Comparison of ENCODE assay signal across 11 mouse cellular contexts in the genomic region with DNA sequence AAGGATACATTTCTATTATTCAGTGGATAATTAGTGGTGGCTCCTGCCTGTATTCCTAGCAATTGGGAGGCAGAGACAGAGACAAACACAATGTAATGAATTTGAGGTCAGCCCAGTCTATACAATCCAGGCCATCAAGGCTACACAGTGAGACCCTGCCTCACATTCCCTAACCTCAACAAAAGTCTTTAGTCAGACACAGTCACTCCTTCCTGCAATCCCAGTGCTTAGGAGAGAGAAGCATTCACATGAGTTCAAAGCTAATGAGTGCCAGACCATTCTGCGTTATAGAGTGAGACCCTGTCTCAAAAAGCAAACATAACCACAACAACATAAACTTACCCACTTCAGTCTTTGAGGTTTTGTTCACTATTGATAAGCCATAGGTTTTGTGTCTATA. TPM values are rescaled to one million over a fixed set of nuclear protein-coding genes. Genes with fewer than 3 reads are reported as not detected.
A peak's percentile ranks its signal among the peaks of the same experiment; 100 is the strongest.
DNase-seq lines count a peak whose midpoint lies in the region; ATAC-seq and TF ChIP-seq lines count a peak whose summit lies in the region.
"Had no signal": no experiment of that assay in that cellular context is flagged by ENCODE, and none has a peak within 500 bp of the region (broad histone marks: within the 10 kb centered on the region; RNA-seq: fewer than 3 reads in every experiment).

No protein-coding gene starts in this region.

- TF ChIP-seq CTCF in lung, postnatal 0 days (IDR thresholded peaks at IDR 0.05), result no peak
- TF ChIP-seq CTCF in small intestine, adult 2 months (IDR thresholded peaks at IDR 0.05; ENCODE audit: extremely low read depth, insufficient read length, insufficient replicate concordance, low read depth, low read length), result no peak

- H3K27me3 ChIP-seq in heart, embryonic 15.5 days, result no peaks in the 10 kb centered on the region
- no peaks in the 10 kb centered on the region for H3K27me3 ChIP-seq in lung, postnatal 0 days (replicated peaks; ENCODE audit: insufficient read depth, low read length)
- H3K27me3 ChIP-seq in forebrain, embryonic 13.5 days, result no peaks in the 10 kb centered on the region
- no peaks in the 10 kb centered on the region for H3K27me3 ChIP-seq in small intestine, adult 2 months (ENCODE audit: control insufficient read depth, insufficient read depth, low read length)
- H3K27me3 ChIP-seq: midbrain, embryonic 13.5 days had no signal

- no peak for TF ChIP-seq POLR2A in small intestine, adult 2 months (IDR thresholded peaks at IDR 0.05; ENCODE audit: low read depth, low read length)

- H3K9ac ChIP-seq in heart, embryonic 15.5 days, result no peak overlapping the region
- no peak overlapping the region for H3K9ac ChIP-seq in lung, postnatal 0 days (replicated peaks; ENCODE audit: low read depth)
- H3K9ac ChIP-seq in forebrain, embryonic 13.5 days, result no peak overlapping the region
- H3K9ac ChIP-seq: midbrain, embryonic 13.5 days had no signal

- 0 out of 2 replicates have a peak overlapping the region, but pooled peaks have one; percentile 1 for H3K4me2 ChIP-seq in heart, embryonic 15.5 days
- H3K4me2 ChIP-seq in lung, postnatal 0 days (replicated peaks; ENCODE audit: low read depth, low read length), result no peak overlapping the region
- no peak overlapping the region for H3K4me2 ChIP-seq in forebrain, embryonic 13.5 days
- H3K4me2 ChIP-seq: midbrain, embryonic 13.5 days had no signal

- no peaks in the 10 kb centered on the region for H3K9me3 ChIP-seq in heart, embryonic 15.5 days (replicated peaks)
- no peaks in the 10 kb centered on the region for H3K9me3 ChIP-seq in lung, postnatal 0 days (ENCODE audit: low read length)
- H3K9me3 ChIP-seq in forebrain, embryonic 13.5 days (replicated peaks), result no peaks in the 10 kb centered on the region
- H3K9me3 ChIP-seq: midbrain, embryonic 13.5 days had no signal

- no peak; the same call in 1 of the 2 replicates for ATAC-seq in heart, embryonic 15.5 days (replicated peaks; ENCODE audit: insufficient number of reproducible peaks, insufficient read depth, low FRiP score, low read depth)
- 0 out of 2 replicates have a peak, but pooled peaks have one; percentile 3 for ATAC-seq in lung, postnatal 0 days
- peak; percentile 67 for ATAC-seq in forebrain, embryonic 13.5 days

- peaks cover 26% of the 10 kb centered on the region for H3K4me1 ChIP-seq in heart, embryonic 15.5 days (replicated peaks)
- H3K4me1 ChIP-seq in lung, postnatal 0 days (ENCODE audit: insufficient read depth, low read depth, low read length), result no peaks in the 10 kb centered on the region; the same call in 1 of the 2 replicates
- H3K4me1 ChIP-seq in forebrain, embryonic 13.5 days, result peaks cover 12% of the 10 kb centered on the region
- peaks cover 4% of the 10 kb centered on the region; the same call in 1 of the 2 replicates for H3K4me1 ChIP-seq in small intestine, adult 2 months (ENCODE audit: control insufficient read depth, insufficient read depth, insufficient read length, low read length)

- no peak for TF ChIP-seq EP300 in lung, postnatal 0 days (IDR thresholded peaks at IDR 0.05)

- H3K36me3 ChIP-seq in heart, embryonic 15.5 days, result no peaks in the 10 kb centered on the region
- no peaks in the 10 kb centered on the region for H3K36me3 ChIP-seq in lung, postnatal 0 days (ENCODE audit: insufficient read depth, low read length)
- no peaks in the 10 kb centered on the region for H3K36me3 ChIP-seq in forebrain, embryonic 13.5 days (ENCODE audit: poor library complexity, severe bottlenecking)
- H3K36me3 ChIP-seq in small intestine, adult 2 months (ENCODE audit: control insufficient read depth, insufficient read depth, low read length), result no peaks in the 10 kb centered on the region
- H3K36me3 ChIP-seq: midbrain, embryonic 13.5 days had no signal

- WGBS in heart, embryonic 15.5 days, result 58% methylated on average over 1 of the region's 1 CpGs
- 32% methylated on average over 1 of the region's 1 CpGs for WGBS in lung, postnatal 0 days
- 8% methylated on average over 1 of the region's 1 CpGs for WGBS in forebrain, embryonic 13.5 days
- 81% methylated on average over 1 of the region's 1 CpGs for WGBS in small intestine, adult 2 months

- H3K27ac ChIP-seq in heart, embryonic 15.5 days, result peak overlapping the region; percentile 81
- peak overlapping the region; percentile 64 for H3K27ac ChIP-seq in lung, postnatal 0 days (ENCODE audit: low read length)
- no peak overlapping the region for H3K27ac ChIP-seq in forebrain, embryonic 13.5 days
- H3K27ac ChIP-seq in small intestine, adult 2 months (ENCODE audit: insufficient read depth, low read depth, low read length), result peak overlapping the region; percentile 13; the same call in 1 of the 2 replicates
- H3K27ac ChIP-seq: midbrain, embryonic 13.5 days had no signal

- intact Hi-C loops in heart, postnatal 14 days (cut with DNase I), result no loop called here

- H3K4me3 ChIP-seq in heart, embryonic 15.5 days, result no peak overlapping the region
- no peak overlapping the region for H3K4me3 ChIP-seq in lung, postnatal 0 days (ENCODE audit: low read depth, low read length)
- H3K4me3 ChIP-seq in forebrain, embryonic 13.5 days, result no peak overlapping the region
- no peak overlapping the region for H3K4me3 ChIP-seq in small intestine, adult 2 months (ENCODE audit: low read depth, low read length)
- H3K4me3 ChIP-seq: midbrain, embryonic 13.5 days had no signal

- no peak for DNase-seq in heart, postnatal 14 days
- no peak for DNase-seq in lung, postnatal 0 days (ENCODE audit: low spot score)
- DNase-seq in lung, postnatal 25 days (ENCODE audit: low spot score), result no peak
- no peak for DNase-seq in cerebellum, adult 11 months
- no peak for DNase-seq in layer of hippocampus, postnatal 14 days (ENCODE audit: low spot score in 2 of 2)
- DNase-seq: spleen, adult 18-20 months; thymus, postnatal 14 days had no signal

RNA-seq across cellular contexts. Expression of a gene that starts 3.4 kb away (rescaled TPM):
- 1.6 and 1.8 TPM in 2 replicates for polyA plus RNA-seq in heart, embryonic 15.5 days (2015; fragmentation: Nextera tagmentation; extraction: Ambion mirVana)
- 10 to 100 TPM; 17.0 to 21.1 TPM for total RNA-seq in heart, postnatal 14 days (2021)
- polyA plus RNA-seq in lung, postnatal 0 days (2015; fragmentation: Nextera tagmentation; extraction: Ambion mirVana), result 76.1 and 76.4 TPM in 2 replicates
- polyA plus RNA-seq in forebrain, embryonic 13.5 days (2015; fragmentation: Nextera tagmentation; extraction: Ambion mirVana), result 2.2 and 3.0 TPM in 2 replicates
- 0.71 and 1.0 TPM in 2 replicates for polyA plus RNA-seq in small intestine, adult 2 months (2012; rRNA removed)
- total RNA-seq in layer of hippocampus, postnatal 14 days (2021), result 10 to 100 TPM in 1 of 2 experiments, 1 to 10 TPM in 1; 8.2 to 12.3 TPM

Comparison
In these comparisons a context has a peak if more than half of its experiments do, and no peak if none do; other contexts are left out.
1. RNA of a gene that starts 3.4 kb away (polyA plus RNA-seq): 76.1 to 76.4 TPM in lung, postnatal 0 days; 2.2 to 3.0 TPM in forebrain, embryonic 13.5 days, 1.6 to 1.8 TPM in heart, embryonic 15.5 days and 0.71 to 1.0 TPM in small intestine, adult 2 months; every median in the first group is over 10 times any median in the second.